Mouse (Mus musculus): ENCODE measurements around the gene Tmem216.

The Tmem216 gene

DNA sequence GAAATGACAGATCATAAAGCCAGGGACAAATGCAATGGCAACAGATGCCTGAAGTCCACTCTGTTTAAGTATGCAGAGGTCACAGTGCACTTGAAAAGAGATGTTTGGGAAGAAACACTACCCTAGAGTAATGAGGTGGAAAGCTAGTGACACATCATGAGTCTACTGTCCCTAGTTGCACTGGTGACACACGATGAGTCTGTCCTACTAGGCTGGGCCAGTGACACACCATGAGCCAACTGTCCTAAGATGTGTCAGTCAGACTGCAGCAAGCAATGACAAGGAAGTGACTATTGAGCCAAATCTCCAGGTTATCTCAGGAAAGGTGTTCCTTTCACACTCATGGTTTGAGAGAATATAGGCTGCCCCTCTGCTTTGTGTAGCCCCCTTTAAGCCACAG is 60.4 kb downstream of the Tmem216 start:
- DNase-seq (ENCODE audit: low read depth, low spot score), result no peak

DNA sequence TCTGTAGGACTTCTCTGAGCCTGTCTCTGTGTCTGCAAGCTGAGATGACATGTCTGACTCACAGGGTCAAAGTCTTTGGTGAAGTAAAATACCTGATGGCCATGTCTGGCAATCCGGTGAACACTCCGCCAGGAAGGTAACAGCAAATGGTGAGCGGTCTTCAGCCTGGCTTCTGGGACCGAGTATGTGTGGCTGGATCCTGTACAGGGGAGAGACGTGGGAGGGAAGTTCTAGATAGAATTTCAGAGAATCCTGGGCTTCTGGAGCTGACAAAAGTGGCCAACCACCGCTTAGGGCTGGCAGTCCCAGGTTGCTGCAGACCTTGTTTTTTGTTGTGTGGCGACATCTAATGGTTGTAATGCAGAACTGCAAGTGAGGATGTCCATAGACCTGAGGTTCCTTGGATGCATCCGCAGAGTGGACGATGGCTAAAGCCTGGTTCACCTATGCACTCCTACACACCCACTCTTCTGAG is 69.7 kb downstream of the Tmem216 start:
- peak; percentile 86 for DNase-seq (ENCODE audit: low read depth, low spot score)
